Mouse (Mus musculus) lung, postnatal 0 days (tissue): ENCODE measurements at regions not wholly inside any gene's neighbourhood (a gene's known extent, or its start where the extent isn't known, plus 50 kb on each side); places are given as distances from the start of the nearest gene placed in this dataset.

Experiments
- CTCF ChIP-seq: IDR thresholded peaks from 2 replicates; pipeline ENCODE4 v1.5.1; 2016; ENCODE audit warnings: antibody characterized with exemption, mild to moderate bottlenecking
- EP300 ChIP-seq: IDR thresholded peaks from 2 replicates; pipeline ENCODE4 v1.6.1; 2016; ENCODE audit warnings: antibody characterized with exemption, mild to moderate bottlenecking, control low read depth

DNA sequence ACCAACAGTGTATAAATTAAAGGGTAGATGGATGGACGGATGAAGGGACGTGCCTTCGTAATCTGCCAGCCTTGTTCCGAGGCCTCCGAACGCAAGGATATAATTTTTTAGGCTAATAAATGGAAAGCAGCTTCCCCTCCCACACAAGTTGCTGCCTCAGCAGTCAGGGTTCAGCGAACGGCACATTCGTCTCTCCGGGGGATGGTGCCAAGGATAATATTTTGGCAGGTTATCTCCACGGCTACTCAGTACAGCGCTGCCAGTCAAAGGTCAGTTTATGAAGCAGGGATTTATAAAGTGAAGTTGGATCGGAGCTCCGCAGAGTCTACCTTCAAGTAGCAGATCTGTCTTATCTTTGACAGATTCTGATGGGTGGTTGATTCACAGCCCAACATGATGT lies 410.6 kb upstream of the Kcnab2 start:
- TF ChIP-seq CTCF (no peak), EP300 (no peak)
